Mouse (Mus musculus): ENCODE data around the gene Arhgap17. TPM values are rescaled to one million over a fixed set of nuclear protein-coding genes. Genes with fewer than 3 reads are reported as not detected.

Gene Arhgap17
- polyA plus RNA-seq, 1 experiment from 2014 or later, result 16.2 TPM

DNA sequence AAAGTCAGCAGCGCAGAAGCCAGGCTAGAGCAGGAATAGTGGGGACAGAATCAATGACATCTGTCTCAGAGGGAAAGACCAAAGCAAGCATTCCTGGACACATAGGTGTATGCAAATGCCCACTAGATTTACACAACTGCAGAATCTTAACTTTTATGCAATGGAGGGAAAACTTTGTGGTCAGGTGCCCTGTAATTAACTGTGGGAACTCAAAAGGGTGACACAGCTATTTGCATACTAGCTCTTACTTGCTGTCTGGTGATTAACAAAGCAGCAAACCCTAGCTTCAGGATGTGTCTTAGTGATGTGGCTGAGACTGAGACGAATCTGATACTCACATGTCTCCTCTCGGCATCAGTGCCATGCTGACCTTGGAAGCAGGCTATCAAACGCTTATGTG lies 42.8 kb downstream of the Arhgap17 start:
- 77% methylated on average over 4 of the region's 4 CpGs for WGBS
- ATAC-seq (ENCODE audit: insufficient read depth, low FRiP score, low read depth), result no peak
- Histone ChIP-seq H3K4me1 (no peaks in the 10 kb centered on the region), H3K27ac (no peak overlapping the region), H3K9ac (no peak overlapping the region), H3K36me3 (peaks cover 1% of the 10 kb centered on the region), H3K4me3 (replicated peaks) (no peak overlapping the region), H3K4me2 (no peak overlapping the region), H3K27me3 (replicated peaks) (no peaks in the 10 kb centered on the region), H3K9me3 (no peaks in the 10 kb centered on the region)

DNA sequence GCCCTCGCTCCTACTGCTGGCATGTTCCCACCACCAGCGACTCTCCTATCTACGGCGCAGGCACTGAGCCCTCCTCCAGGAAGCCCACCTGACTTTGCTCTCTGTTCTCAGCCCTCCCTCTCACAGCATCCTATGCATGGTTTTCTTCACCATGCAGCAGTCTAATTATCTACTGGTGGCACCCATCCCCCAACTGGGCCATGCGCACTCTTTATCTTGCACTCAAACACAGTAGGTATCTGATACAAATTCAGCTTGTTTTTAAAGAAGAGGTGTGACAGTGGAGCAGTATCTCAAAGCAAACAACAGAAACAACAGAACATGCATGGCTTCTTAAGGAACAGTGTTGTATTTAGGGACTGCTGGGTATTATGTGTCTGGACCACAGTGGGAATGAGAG lies 43.7 kb downstream of the Arhgap17 start:
- Histone ChIP-seq H3K27ac (no peak overlapping the region), H3K4me2 (no peak overlapping the region), H3K9me3 (no peaks in the 10 kb centered on the region), H3K4me3 (replicated peaks) (no peak overlapping the region), H3K27me3 (replicated peaks) (no peaks in the 10 kb centered on the region), H3K9ac (no peak overlapping the region), H3K36me3 (peaks cover 4% of the 10 kb centered on the region), H3K4me1 (no peaks in the 10 kb centered on the region)
- 91% methylated on average over 5 of the region's 5 CpGs for WGBS
- no peak for ATAC-seq (ENCODE audit: insufficient read depth, low FRiP score, low read depth)

DNA sequence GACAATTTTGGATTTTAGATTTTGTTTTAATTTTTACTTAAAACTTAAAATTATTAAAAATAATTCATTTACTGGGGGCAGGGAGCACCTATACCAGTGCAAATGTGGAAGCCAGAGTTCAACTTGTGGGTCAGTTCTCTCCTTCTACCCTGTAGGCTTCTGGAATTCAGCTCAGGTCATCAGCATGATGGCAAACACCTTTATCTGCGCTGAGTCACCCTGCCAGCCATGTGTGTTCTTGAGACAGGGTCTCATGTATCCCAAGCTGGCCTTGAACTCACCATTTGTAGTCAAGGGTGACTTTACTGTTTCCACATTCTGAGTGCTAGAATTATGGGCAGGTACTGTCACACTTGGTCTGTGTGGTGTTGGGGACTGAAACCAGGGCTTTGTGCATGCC lies 45.6 kb downstream of the Arhgap17 start:
- no peaks in the 10 kb centered on the region for H3K4me1 ChIP-seq
- WGBS, result 79% methylated on average over 1 of the region's 1 CpGs
- no peaks in the 10 kb centered on the region for H3K27me3 ChIP-seq (replicated peaks)
- no peaks in the 10 kb centered on the region for H3K9me3 ChIP-seq
- no peak; the same call in 1 of the 2 replicates for ATAC-seq (ENCODE audit: insufficient read depth, low FRiP score, low read depth)
- no peak overlapping the region for H3K4me2 ChIP-seq
- H3K4me3 ChIP-seq (replicated peaks), result no peak overlapping the region
- no peak overlapping the region for H3K9ac ChIP-seq
- H3K36me3 ChIP-seq, result peaks cover 18% of the 10 kb centered on the region
- no peak overlapping the region for H3K27ac ChIP-seq

DNA sequence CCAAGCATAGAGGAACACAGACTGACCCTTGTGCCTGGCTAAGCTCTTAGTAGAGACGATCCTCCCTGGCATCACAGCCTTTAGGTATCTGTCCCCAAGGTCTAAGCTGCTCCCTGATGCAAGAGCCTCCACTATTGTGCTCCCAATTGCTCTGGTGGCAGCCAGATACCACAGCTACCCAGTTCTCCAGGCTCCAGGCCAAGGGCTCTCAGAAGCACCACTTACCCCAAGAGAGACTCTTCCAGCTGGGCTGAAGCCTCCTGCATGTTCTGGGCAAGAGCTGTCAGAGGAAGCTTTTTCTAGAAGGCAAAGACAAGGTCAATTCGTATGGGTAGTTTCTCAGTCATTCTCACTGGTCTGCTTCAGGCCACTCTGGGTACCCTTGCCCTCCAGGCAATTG lies 46.3 kb downstream of the Arhgap17 start:
- Histone ChIP-seq H3K9me3 (no peaks in the 10 kb centered on the region), H3K27ac (no peak overlapping the region), H3K27me3 (replicated peaks) (no peaks in the 10 kb centered on the region), H3K4me3 (replicated peaks) (no peak overlapping the region), H3K4me2 (no peak overlapping the region), H3K4me1 (no peaks in the 10 kb centered on the region), H3K36me3 (peaks cover 23% of the 10 kb centered on the region), H3K9ac (no peak overlapping the region)
- no peak for ATAC-seq (ENCODE audit: insufficient read depth, low FRiP score, low read depth)
- WGBS, result 82% methylated on average over 2 of the region's 2 CpGs

DNA sequence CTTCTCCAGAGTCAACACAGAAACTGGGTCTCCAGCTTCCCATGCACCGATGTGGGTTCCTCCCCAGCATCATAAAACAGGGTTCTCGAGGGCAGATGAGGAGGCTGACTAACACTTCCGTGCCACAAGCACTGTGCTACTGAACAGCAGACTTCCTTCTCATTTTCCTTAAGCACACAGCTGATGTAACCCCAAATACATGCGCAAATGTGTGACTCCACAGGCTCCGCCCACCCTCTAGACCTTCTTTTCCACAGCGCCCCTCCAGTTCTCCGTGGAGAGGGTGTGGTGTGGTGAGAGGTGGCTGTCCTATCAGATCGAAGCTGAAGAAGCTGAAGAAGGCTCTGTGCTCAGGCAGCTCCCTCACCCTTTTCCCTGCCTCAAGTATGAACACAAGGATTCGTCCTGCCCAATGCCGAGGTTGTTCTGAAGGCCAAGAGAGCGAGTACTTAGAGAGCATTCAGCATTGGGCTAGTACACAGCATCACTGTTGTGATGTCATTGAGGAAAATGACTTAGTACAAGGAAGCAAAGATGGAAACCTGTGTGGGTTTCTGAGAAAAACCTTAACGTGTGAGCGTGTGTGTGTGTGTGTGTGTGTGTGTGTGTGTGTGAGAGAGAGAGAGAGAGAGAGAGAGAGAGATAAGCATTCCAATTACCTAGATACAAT lies 47.1 kb downstream of the Arhgap17 start:
- WGBS, result 77% methylated on average over 13 of the region's 13 CpGs
- Histone ChIP-seq H3K4me1 (no peaks in the 10 kb centered on the region), H3K36me3 (peaks cover 28% of the 10 kb centered on the region), H3K4me3 (replicated peaks) (no peak overlapping the region), H3K27ac (no peak overlapping the region), H3K9me3 (no peaks in the 10 kb centered on the region), H3K27me3 (replicated peaks) (no peaks in the 10 kb centered on the region), H3K4me2 (no peak overlapping the region), H3K9ac (no peak overlapping the region)
- ATAC-seq (ENCODE audit: insufficient read depth, low FRiP score, low read depth), result 0 out of 2 replicates have a peak, but pooled peaks have one; percentile 4

DNA sequence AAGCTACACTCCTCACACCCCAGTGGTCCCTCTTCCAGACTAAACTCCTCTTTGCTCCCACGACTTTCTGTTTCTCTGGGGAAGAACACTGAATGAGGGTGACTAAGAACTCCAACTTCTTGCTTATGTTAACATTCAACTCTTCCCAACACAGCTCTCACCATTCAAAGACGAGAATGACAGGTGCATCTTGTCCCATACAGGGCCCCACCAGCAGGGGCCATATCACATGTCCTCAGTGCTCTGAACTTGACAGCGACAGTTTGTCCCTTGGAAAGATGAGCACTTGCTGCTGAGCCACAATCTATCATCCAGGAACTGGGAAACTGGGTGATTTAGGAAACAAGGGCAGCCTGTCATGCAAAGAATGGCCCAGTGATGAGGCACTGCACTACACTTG lies 57.0 kb downstream of the Arhgap17 start:
- Histone ChIP-seq H3K9me3 (no peaks in the 10 kb centered on the region), H3K27ac (no peak overlapping the region), H3K4me2 (no peak overlapping the region), H3K36me3 (peaks cover 45% of the 10 kb centered on the region), H3K9ac (no peak overlapping the region), H3K4me3 (replicated peaks) (no peak overlapping the region), H3K27me3 (replicated peaks) (no peaks in the 10 kb centered on the region), H3K4me1 (no peaks in the 10 kb centered on the region)
- no peak for ATAC-seq (ENCODE audit: insufficient read depth, low FRiP score, low read depth)
- WGBS, result 69% methylated on average over 3 of the region's 3 CpGs

DNA sequence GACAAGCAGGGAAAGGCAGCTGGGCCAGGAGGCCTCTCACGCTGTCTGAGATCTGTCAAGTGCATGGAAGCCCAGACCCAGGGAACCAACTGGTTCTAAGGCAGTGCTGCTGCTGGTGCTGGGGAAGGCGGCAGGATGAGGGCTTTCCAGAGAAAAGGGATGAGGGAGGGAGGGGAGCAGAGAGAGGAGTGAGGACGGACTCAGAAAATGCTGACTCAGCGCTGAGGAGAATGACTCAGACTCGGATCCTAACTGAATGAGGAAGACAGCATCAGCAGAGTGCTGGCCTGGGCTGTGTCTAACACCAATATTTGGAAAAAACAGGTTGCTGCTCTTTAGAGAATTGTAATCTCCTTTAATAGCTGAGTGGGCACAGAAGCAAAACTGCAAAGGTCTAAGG lies 57.9 kb downstream of the Arhgap17 start:
- H3K27ac ChIP-seq, result no peak overlapping the region
- ATAC-seq (ENCODE audit: insufficient read depth, low FRiP score, low read depth), result no peak
- H3K9me3 ChIP-seq, result no peaks in the 10 kb centered on the region
- no peak overlapping the region for H3K9ac ChIP-seq
- H3K4me2 ChIP-seq, result no peak overlapping the region
- peaks cover 41% of the 10 kb centered on the region for H3K36me3 ChIP-seq
- 63% methylated on average over 5 of the region's 5 CpGs for WGBS
- no peaks in the 10 kb centered on the region for H3K4me1 ChIP-seq
- no peaks in the 10 kb centered on the region for H3K27me3 ChIP-seq (replicated peaks)
- no peak overlapping the region for H3K4me3 ChIP-seq (replicated peaks)

DNA sequence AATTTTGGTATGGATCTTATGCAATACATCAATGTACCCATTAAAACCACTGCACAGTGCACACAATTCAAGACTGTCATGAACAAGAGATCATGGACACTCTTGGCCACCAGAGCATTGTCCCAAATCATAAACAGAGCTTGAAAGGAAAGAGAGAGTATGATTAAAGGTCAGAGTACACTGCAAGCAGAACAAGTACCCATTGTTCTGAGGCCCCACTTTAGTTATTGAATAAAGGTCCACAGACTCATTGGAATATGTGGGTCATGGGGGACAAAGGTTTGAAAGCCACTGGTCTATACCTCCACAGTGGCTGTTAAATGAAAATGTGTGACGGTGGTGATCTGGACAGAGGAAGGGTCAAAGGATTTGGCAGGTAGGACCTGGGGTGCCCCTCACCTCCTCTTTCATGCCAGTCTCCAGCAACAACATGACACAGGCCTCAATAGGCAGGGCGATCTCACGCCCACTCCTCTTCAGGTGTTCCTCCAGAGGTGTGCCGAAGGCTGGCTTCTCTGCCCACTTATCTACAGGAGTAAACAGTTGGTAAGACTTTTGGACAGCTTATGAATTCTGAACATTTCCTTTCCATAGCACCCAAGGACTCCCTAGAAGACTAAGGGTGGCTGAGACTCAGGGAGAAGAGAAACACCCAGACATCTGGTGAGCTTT lies 61.7 kb downstream of the Arhgap17 start:
- H3K9me3 ChIP-seq, result no peaks in the 10 kb centered on the region
- H3K9ac ChIP-seq, result no peak overlapping the region
- H3K4me2 ChIP-seq, result no peak overlapping the region
- WGBS, result 90% methylated on average over 4 of the region's 4 CpGs
- no peak for ATAC-seq (ENCODE audit: insufficient read depth, low FRiP score, low read depth)
- H3K4me3 ChIP-seq (replicated peaks), result no peak overlapping the region
- no peaks in the 10 kb centered on the region for H3K27me3 ChIP-seq (replicated peaks)
- no peaks in the 10 kb centered on the region for H3K4me1 ChIP-seq
- H3K36me3 ChIP-seq, result peaks cover 41% of the 10 kb centered on the region; the same call in 1 of the 2 replicates
- H3K27ac ChIP-seq, result no peak overlapping the region

DNA sequence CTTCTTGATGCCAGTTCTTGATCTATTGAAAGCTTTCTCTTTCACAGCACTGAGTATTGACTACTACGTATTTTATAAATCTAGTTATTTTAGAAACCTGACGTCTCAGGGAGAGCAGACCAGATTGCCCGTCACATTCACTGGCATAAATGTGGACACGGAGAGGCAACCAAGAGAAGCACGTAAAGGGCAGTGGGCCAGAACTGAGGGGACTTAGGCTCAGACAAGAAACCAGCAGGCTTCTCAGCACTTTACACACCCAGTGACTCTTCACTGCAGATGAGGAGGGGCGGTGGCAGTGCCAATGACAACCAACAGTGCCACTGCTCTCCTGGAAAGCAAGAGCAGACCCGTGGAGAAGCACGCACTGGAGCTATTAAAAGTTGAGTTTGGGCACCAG lies 62.5 kb downstream of the Arhgap17 start:
- Histone ChIP-seq H3K4me3 (replicated peaks) (no peak overlapping the region), H3K9me3 (no peaks in the 10 kb centered on the region), H3K27me3 (replicated peaks) (no peaks in the 10 kb centered on the region), H3K4me2 (no peak overlapping the region), H3K36me3 (peaks cover 35% of the 10 kb centered on the region; the same call in 1 of the 2 replicates), H3K27ac (no peak overlapping the region), H3K4me1 (no peaks in the 10 kb centered on the region), H3K9ac (no peak overlapping the region)
- 94% methylated on average over 8 of the region's 8 CpGs for WGBS
- no peak for ATAC-seq (ENCODE audit: insufficient read depth, low FRiP score, low read depth)

DNA sequence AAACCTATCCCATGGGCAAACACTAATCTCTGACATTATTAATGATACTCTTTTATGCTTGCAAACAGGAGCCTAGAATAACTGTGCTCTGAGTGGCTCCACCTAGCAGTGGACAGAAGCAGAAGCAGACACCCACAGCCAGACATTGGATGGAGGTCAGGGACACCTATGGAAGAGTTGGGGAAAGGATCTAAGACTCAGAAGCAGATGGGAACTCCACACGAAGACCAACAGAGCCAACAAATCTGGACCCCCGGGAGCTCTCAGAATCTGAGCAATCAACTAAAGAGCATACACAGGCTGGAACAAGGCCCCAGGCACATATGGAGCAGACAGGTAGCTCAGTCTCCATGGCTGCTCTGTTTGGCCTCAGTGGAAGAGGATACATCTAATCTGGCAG lies 64.3 kb downstream of the Arhgap17 start:
- no peaks in the 10 kb centered on the region for H3K4me1 ChIP-seq
- no peaks in the 10 kb centered on the region for H3K27me3 ChIP-seq (replicated peaks)
- no peak overlapping the region for H3K4me2 ChIP-seq
- 89% methylated on average over 2 of the region's 2 CpGs for WGBS
- ATAC-seq (ENCODE audit: insufficient read depth, low FRiP score, low read depth), result no peak
- H3K9me3 ChIP-seq, result no peaks in the 10 kb centered on the region
- peaks cover 26% of the 10 kb centered on the region for H3K36me3 ChIP-seq
- H3K27ac ChIP-seq, result no peak overlapping the region
- no peak overlapping the region for H3K9ac ChIP-seq
- no peak overlapping the region for H3K4me3 ChIP-seq (replicated peaks)

DNA sequence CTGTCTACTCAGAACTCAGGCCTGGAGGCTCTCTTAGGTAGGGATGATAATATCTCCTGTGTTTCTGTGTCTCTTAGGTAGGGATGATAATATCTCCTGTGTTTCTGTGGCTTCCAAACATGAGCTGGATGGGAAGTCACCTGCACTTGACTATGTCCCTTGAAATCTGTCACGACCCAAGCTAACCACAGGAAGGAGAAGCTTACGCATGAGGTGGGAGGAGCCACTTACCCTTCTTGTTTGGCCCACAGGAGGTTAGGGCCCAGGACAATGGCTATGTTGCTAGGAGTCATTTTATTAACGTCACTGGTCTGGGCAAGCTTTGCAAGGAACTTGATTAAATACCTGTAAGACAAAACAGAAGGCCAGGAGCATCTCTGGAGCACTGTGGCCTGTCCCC lies 69.5 kb downstream of the Arhgap17 start:
- Histone ChIP-seq H3K4me2 (no peak overlapping the region), H3K36me3 (peaks cover 20% of the 10 kb centered on the region), H3K27me3 (replicated peaks) (no peaks in the 10 kb centered on the region), H3K4me3 (replicated peaks) (no peak overlapping the region), H3K4me1 (no peaks in the 10 kb centered on the region), H3K9me3 (no peaks in the 10 kb centered on the region), H3K27ac (no peak overlapping the region), H3K9ac (no peak overlapping the region)
- 76% methylated on average over 3 of the region's 3 CpGs for WGBS
- no peak for ATAC-seq (ENCODE audit: insufficient read depth, low FRiP score, low read depth)

DNA sequence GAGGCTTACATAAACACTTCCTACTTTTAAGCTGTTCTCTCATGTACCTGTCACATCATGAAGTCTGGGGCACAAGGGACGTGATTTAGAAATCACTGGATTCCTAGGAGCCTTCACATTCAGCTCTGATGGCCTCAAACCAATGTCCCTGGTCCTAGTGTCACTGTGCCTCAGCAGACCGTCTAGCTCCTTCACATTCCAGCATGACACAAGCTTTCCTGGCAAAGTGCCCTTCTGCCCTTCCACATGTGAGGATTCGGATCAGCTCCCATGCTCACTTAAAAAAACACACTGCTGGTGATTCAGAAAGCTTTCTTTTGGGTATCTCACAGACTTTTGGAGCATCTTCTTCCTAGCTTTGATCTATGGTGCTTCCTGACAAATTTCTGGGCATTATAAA lies 71.5 kb downstream of the Arhgap17 start:
- ATAC-seq (ENCODE audit: insufficient read depth, low FRiP score, low read depth), result no peak
- peaks cover 26% of the 10 kb centered on the region for H3K36me3 ChIP-seq
- 65% methylated on average over 3 of the region's 3 CpGs for WGBS
- H3K9ac ChIP-seq, result no peak overlapping the region
- H3K27me3 ChIP-seq (replicated peaks), result no peaks in the 10 kb centered on the region
- H3K4me1 ChIP-seq, result no peaks in the 10 kb centered on the region
- H3K9me3 ChIP-seq, result no peaks in the 10 kb centered on the region
- no peak overlapping the region for H3K4me3 ChIP-seq (replicated peaks)
- H3K4me2 ChIP-seq, result no peak overlapping the region
- H3K27ac ChIP-seq, result no peak overlapping the region

Measured in stomach, embryonic 15.5 days (tissue).